Comparison of ENCODE assay signal across 1 mouse cellular context in the genomic region with DNA sequence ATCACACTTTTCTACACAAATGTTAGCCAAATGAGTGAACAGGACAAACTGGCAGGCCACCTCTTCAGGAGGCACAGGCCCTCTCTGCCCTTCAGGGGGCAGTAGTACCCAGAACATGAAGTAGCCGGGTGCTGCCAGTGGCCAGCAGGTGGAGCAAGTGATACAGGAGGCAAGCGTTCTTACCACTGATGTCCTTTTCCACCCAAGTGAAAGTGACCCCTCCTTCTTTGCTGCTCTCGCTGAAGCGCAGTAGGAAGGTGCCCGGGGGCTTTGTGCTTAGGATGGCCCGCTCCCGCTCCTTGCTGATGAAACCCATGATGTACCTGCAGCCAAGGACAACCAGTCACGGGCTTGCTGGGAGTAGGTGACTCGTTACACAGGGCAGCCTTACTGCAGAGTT.
TF ChIP-seq lines count a peak whose summit lies in the region.

No protein-coding gene starts in this region.

TF ChIP-seq in C2C12, 6 proteins besides CTCF, POLR2A, EP300 and RAD21:
- TF ChIP-seq USF1 (IDR thresholded peaks at IDR 0.05; ENCODE audit: low read depth) (no peak), FOSL1 (IDR thresholded peaks at IDR 0.05; ENCODE audit: insufficient read depth, low read length, poor library complexity, severe bottlenecking) (no peak), MAX (IDR thresholded peaks at IDR 0.05) (no peak), CEBPB (IDR thresholded peaks at IDR 0.05; ENCODE audit: low read depth) (no peak)
